Mouse (Mus musculus) olfactory bulb, adult 2 months (tissue): ENCODE results near the gene Trip12. TPM values are rescaled to one million over a fixed set of nuclear protein-coding genes. Genes with fewer than 3 reads are reported as not detected.

Source experiments
- H3K27ac ChIP-seq: fragments of 200-500 bp; 2 replicates; pipeline ENCODE4 v1.5.1; 2012; ENCODE audit warnings: low read depth, low read length; ENCODE audit not compliant: insufficient read depth
- H3K4me1 ChIP-seq: fragments of 200-500 bp; 2 replicates; pipeline ENCODE4 v1.6.1; 2012; ENCODE audit warnings: low read length; ENCODE audit not compliant: control insufficient read depth, insufficient read depth
- H3K4me3 ChIP-seq: fragments of 200-500 bp; 2 replicates; pipeline ENCODE4 v1.5.1; 2012; ENCODE audit warnings: mild to moderate bottlenecking, low read depth, low read length, moderate library complexity; ENCODE audit not compliant: insufficient read depth
- CTCF ChIP-seq: fragments of 200-500 bp; IDR thresholded peaks from 2 replicates; pipeline ENCODE4 v1.5.1; 2012; ENCODE audit warnings: low read depth, mild to moderate bottlenecking, low read length, moderate library complexity; ENCODE audit not compliant: insufficient read depth
- POLR2A ChIP-seq: fragments of 200-500 bp; IDR thresholded peaks from 2 replicates; pipeline ENCODE4 v1.6.1; 2012; ENCODE audit warnings: mild to moderate bottlenecking, low read depth, low read length, moderate library complexity; ENCODE audit not compliant: insufficient read depth
- WGBS: fragments of 180-500 bp; shearing (Covaris S2); methylation state at CpG from one replicate; pipeline ENCODE4 v1.1.7; 2018; 5-methylcytosine and 5-hydroxymethylcytosine counted together
- polyA plus RNA-seq: library from polyadenylated mRNA; stranded (reverse); fragments of >200 nt; gene quantifications from 2 replicates; pipeline ENCODE4 v1.2.4, GENCODE M21; 2012; ENCODE audit warnings: low replicate concordance; ENCODE audit not compliant: missing spikeins, insufficient read depth, insufficient read length

Gene Trip12
- polyA plus RNA-seq, 1 experiment: 151 TPM

- 87% methylated on average over 6 of the region's 6 CpGs for WGBS
- Histone ChIP-seq H3K27ac (no peak overlapping the region), H3K4me3 (no peak overlapping the region), H3K4me1 (no peaks in the 10 kb centered on the region)
- no peak for TF ChIP-seq CTCF
- TF ChIP-seq POLR2A: no peak
Measured at GRCm38 (mm10) chr1:84866231-84866630, 25.9 kb upstream of the Trip12 start.

- Histone ChIP-seq H3K4me3 (no peak overlapping the region), H3K27ac (no peak overlapping the region), H3K4me1 (no peaks in the 10 kb centered on the region)
- no peak for TF ChIP-seq CTCF
- TF ChIP-seq POLR2A: no peak
- WGBS: 88% methylated on average over 2 of the region's 2 CpGs
Measured at GRCm38 (mm10) chr1:84864645-84865044, 24.3 kb upstream of the Trip12 start.

- no peak overlapping the region for H3K4me3 ChIP-seq
- 72% methylated on average over 1 of the region's 1 CpGs for WGBS
- TF ChIP-seq POLR2A (no peak), CTCF (no peak)
- H3K4me1 ChIP-seq: no peaks in the 10 kb centered on the region
- H3K27ac ChIP-seq: no peak overlapping the region
Measured at GRCm38 (mm10) chr1:84861255-84861630, 20.9 kb upstream of the Trip12 start.

- TF ChIP-seq CTCF (no peak), POLR2A (no peak)
- Histone ChIP-seq H3K4me1 (no peaks in the 10 kb centered on the region), H3K27ac (no peak overlapping the region), H3K4me3 (no peak overlapping the region)
- WGBS: 84% methylated on average over 10 of the region's 10 CpGs
Measured at GRCm38 (mm10) chr1:84860360-84861254, 20.3 kb upstream of the Trip12 start.

GRCm38 (mm10) chr1:84859597-84859996, 19.3 kb upstream of the Trip12 start:
- Histone ChIP-seq H3K4me3 (no peak overlapping the region), H3K4me1 (no peaks in the 10 kb centered on the region), H3K27ac (no peak overlapping the region)
- 90% methylated on average over 6 of the region's 6 CpGs for WGBS
- no peak for TF ChIP-seq POLR2A
- no peak for TF ChIP-seq CTCF

- H3K27ac ChIP-seq: no peak overlapping the region
- no peaks in the 10 kb centered on the region for H3K4me1 ChIP-seq
- no peak for TF ChIP-seq CTCF
- TF ChIP-seq POLR2A: no peak
- no peak overlapping the region for H3K4me3 ChIP-seq
- WGBS: 39% methylated on average over 2 of the region's 2 CpGs
Measured at GRCm38 (mm10) chr1:84855756-84856155, 15.4 kb upstream of the Trip12 start.

GRCm38 (mm10) chr1:84854966-84855365, 14.7 kb upstream of the Trip12 start:
- Histone ChIP-seq H3K27ac (no peak overlapping the region), H3K4me3 (no peak overlapping the region), H3K4me1 (no peaks in the 10 kb centered on the region)
- TF ChIP-seq POLR2A (no peak), CTCF (no peak)
- 77% methylated on average over 2 of the region's 2 CpGs for WGBS

GRCm38 (mm10) chr1:84853721-84854120, 13.4 kb upstream of the Trip12 start:
- Histone ChIP-seq H3K4me3 (no peak overlapping the region), H3K27ac (no peak overlapping the region), H3K4me1 (no peaks in the 10 kb centered on the region)
- no peak for TF ChIP-seq POLR2A
- no peak for TF ChIP-seq CTCF
- WGBS: 88% methylated on average over 1 of the region's 1 CpGs

- TF ChIP-seq POLR2A (no peak), CTCF (no peak)
- WGBS: 46% methylated on average over 9 of the region's 9 CpGs
- H3K4me1 ChIP-seq: no peaks in the 10 kb centered on the region
Measured at GRCm38 (mm10) chr1:84851512-84852235, 11.4 kb upstream of the Trip12 start.

More at GRCm38 (mm10) chr1:84851512-84852235, 11.4 kb upstream of the Trip12 start:
- Histone ChIP-seq H3K4me3 (no peak overlapping the region), H3K27ac (no peak overlapping the region)
